Mouse (Mus musculus) limb, embryonic 14.5 days (tissue): ENCODE measurements at regions not wholly inside any gene's neighbourhood (a gene's known extent, or its start where the extent isn't known, plus 50 kb on each side); places are given as distances from the start of the nearest gene placed in this dataset.

Experiments
- ATAC-seq: fragments of 200-750 bp; cut with Nextera tagmentation; 2 replicates; pipeline ENCODE4 v1.8.0; 2017; ENCODE audit warnings: low read depth, moderate number of reproducible peaks, moderate TSS enrichment; ENCODE audit not compliant: low FRiP score
- DNase-seq: peaks from one replicate; pipeline ENCODE4 v3.0.0-alpha.2; 2015; ENCODE audit warnings: low spot score
- H3K27ac ChIP-seq: fragments of 300-500 bp; sonication (generic); replicated peaks from 2 replicates; pipeline ENCODE4 v1.5.1; 2014; ENCODE audit warnings: low read depth, mild to moderate bottlenecking, low read length, moderate library complexity, mixed read lengths
- H3K27me3 ChIP-seq: fragments of 300-500 bp; sonication (generic); 2 replicates; pipeline ENCODE4 v1.6.1; 2014; ENCODE audit warnings: low read length, mixed read lengths; ENCODE audit not compliant: control insufficient read depth, insufficient read depth
- H3K36me3 ChIP-seq: fragments of 300-500 bp; sonication (generic); 2 replicates; pipeline ENCODE4 v1.6.1; 2014; ENCODE audit warnings: mild to moderate bottlenecking, low read length, moderate library complexity, mixed read lengths; ENCODE audit not compliant: control insufficient read depth, insufficient read depth
- H3K4me1 ChIP-seq: fragments of 300-500 bp; sonication (generic); 2 replicates; pipeline ENCODE4 v1.6.1; 2014; ENCODE audit warnings: antibody characterized with exemption, low read length, mixed read lengths; ENCODE audit not compliant: control insufficient read depth, insufficient read depth
- H3K4me2 ChIP-seq: fragments of 300-500 bp; sonication (generic); replicated peaks from 2 replicates; pipeline ENCODE4 v1.6.1; 2014; ENCODE audit warnings: low read depth, mild to moderate bottlenecking, low read length, moderate library complexity; ENCODE audit not compliant: severe bottlenecking
- H3K4me3 ChIP-seq: fragments of 300-500 bp; sonication (generic); replicated peaks from 2 replicates; pipeline ENCODE4 v1.5.1; 2014; ENCODE audit warnings: low read length
- H3K9ac ChIP-seq: fragments of 300-500 bp; sonication (generic); 2 replicates; pipeline ENCODE4 v1.6.1; 2014; ENCODE audit warnings: mild to moderate bottlenecking, low read depth, low read length, moderate library complexity; ENCODE audit not compliant: severe bottlenecking
- H3K9me3 ChIP-seq: fragments of 300-500 bp; sonication (generic); 2 replicates; pipeline ENCODE4 v1.6.1; 2016; ENCODE audit warnings: low read length; ENCODE audit not compliant: control insufficient read depth
- POLR2A ChIP-seq: fragments of 200-500 bp; IDR thresholded peaks from 2 replicates; pipeline ENCODE4 v1.8.0; 2012; ENCODE audit warnings: inconsistent platforms, mild to moderate bottlenecking, moderate library complexity, borderline replicate concordance; ENCODE audit not compliant: insufficient read depth, insufficient read length; ENCODE audit errors: extremely low read depth
- WGBS: fragments of 180-500 bp; shearing (Covaris S2); extraction: QIAGEN DNeasy Blood & Tissue Kit; methylation state at CpG from one replicate; pipeline ENCODE4 v1.1.7; 2014; 5-methylcytosine and 5-hydroxymethylcytosine counted together

GRCm38 (mm10) chr13:83727766-83728395, 224.0 kb downstream of the Mef2c start:
- Histone ChIP-seq H3K9me3 (no peaks in the 10 kb centered on the region), H3K4me2 (no peak overlapping the region), H3K9ac (no peak overlapping the region), H3K4me3 (no peak overlapping the region), H3K27me3 (peaks cover 98% of the 10 kb centered on the region), H3K4me1 (peaks cover 2% of the 10 kb centered on the region; the same call in 1 of the 2 replicates), H3K36me3 (no peaks in the 10 kb centered on the region), H3K27ac (no peak overlapping the region)
- no peak for ATAC-seq
- DNase-seq: no peak
- TF ChIP-seq POLR2A: no peak
- 8% methylated on average over 9 of the region's 9 CpGs for WGBS

- no peak for TF ChIP-seq POLR2A
- DNase-seq: no peak
- Histone ChIP-seq H3K9ac (no peak overlapping the region), H3K9me3 (no peaks in the 10 kb centered on the region), H3K4me3 (no peak overlapping the region), H3K27ac (no peak overlapping the region), H3K36me3 (no peaks in the 10 kb centered on the region), H3K4me1 (peaks cover 2% of the 10 kb centered on the region; the same call in 1 of the 2 replicates), H3K4me2 (no peak overlapping the region), H3K27me3 (peaks cover 98% of the 10 kb centered on the region)
- ATAC-seq: no peak
- WGBS: 8% methylated on average over 5 of the region's 5 CpGs
Measured at GRCm38 (mm10) chr13:83728421-83729010, 224.7 kb downstream of the Mef2c start.

DNA sequence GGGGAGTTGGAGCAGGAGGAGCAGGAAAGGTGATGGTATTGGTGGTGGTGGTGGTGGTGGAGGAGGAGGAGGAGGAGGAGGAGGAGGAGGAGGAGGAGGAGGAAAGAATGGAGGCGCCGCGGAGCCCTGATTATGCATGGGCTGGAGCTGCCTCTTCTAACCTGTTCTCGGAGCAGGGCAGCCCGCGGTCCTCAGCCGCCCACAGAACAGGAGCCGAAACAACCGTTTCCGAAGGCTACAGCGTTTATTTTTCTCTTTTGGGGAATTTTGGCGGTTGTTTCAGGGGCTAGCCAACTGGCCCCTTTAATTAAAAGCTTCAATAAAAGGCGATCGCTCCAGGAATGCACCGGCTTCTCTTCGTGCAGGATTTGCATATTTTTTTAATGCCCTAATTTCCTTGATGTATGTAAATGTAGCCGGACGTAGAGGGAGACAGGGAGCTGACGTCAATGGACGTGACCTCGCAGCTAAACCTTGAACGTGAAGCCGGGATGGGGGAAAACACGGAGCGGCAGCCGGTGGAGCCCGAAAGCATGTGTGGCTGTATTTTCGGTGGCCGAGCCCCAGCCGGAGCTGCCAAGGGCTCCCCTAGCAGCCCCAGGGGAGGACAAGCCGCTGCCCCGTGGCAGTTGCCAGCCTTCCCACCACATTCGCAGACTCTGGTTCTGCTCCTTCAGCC, 225.6 kb downstream of the Mef2c start:
- no peak for TF ChIP-seq POLR2A
- no peak overlapping the region for H3K9ac ChIP-seq
- H3K4me2 ChIP-seq: peak overlapping the region; percentile 86
- DNase-seq (no peak), ATAC-seq (no peak)
- no peaks in the 10 kb centered on the region for H3K36me3 ChIP-seq
- peak overlapping the region; percentile 59 for H3K4me3 ChIP-seq
- under 1% methylated on average over 33 of the region's 33 CpGs for WGBS
- H3K27me3 ChIP-seq: peaks cover 97% of the 10 kb centered on the region
- H3K27ac ChIP-seq: no peak overlapping the region
- no peaks in the 10 kb centered on the region for H3K9me3 ChIP-seq
- peaks cover 2% of the 10 kb centered on the region; the same call in 1 of the 2 replicates for H3K4me1 ChIP-seq

GRCm38 (mm10) chr13:83730155-83730712, 226.4 kb downstream of the Mef2c start:
- H3K9ac ChIP-seq: peak overlapping the region; percentile 67
- peaks cover 2% of the 10 kb centered on the region; the same call in 1 of the 2 replicates for H3K4me1 ChIP-seq
- WGBS: 3% methylated on average over 15 of the region's 16 CpGs
- ATAC-seq (no peak), DNase-seq (no peak)
- H3K4me2 ChIP-seq: peak overlapping the region; percentile 86
- peaks cover 92% of the 10 kb centered on the region for H3K27me3 ChIP-seq
- H3K36me3 ChIP-seq: no peaks in the 10 kb centered on the region
- peak overlapping the region; percentile 59 for H3K4me3 ChIP-seq
- H3K27ac ChIP-seq: peak overlapping the region; percentile 38; the same call in 1 of the 2 replicates
- H3K9me3 ChIP-seq: no peaks in the 10 kb centered on the region
- no peak for TF ChIP-seq POLR2A
